Mouse (Mus musculus): ENCODE measurements around the gene Msh4.

DNA sequence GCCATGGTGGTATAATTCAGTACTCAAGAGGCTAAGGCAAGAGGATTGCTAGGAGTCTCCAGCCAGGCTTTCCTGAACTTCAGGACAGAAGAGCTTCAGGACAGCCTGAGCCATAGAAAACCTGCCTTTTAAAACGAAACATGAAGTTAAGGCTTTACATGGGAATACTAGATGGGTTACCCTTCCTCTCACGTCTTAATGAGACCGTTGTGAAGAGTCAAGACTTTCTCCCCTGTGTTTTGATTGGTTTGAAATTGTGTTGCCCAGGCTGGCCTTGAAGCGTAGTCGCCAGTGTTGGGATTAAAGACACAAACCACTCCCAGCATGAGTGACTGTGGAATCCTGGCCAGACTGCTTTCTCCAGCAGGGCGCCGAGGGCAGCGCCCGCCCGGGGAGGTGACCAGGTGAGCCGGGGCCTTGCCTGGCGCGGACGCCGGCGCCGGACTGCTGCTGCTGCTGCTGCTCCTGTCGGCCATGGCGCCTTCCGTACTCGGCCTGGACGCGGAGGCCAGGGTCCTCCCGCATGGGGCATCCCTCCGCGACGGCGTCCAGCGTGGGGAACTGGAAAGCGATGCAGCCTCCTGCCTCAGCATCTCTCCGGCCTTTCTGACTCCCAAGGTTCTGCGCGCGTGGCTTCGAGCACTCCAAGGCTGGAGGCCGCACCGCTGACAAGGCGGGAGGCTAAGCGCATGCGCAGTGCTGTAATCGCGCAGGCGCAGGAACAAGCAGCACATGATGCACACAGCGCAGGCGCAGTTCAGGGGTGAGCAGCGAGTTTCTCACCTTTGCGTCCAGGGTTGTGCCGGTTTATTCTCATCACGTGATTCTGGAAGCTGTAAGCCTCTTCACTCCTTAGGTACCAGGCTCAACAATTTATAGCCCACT is 445 bp downstream of the Msh4 start:
- TF ChIP-seq CTCF (IDR thresholded peaks at IDR 0.05; ENCODE audit: extremely low read depth, insufficient read depth, insufficient read length, insufficient replicate concordance) (no peak), POLR2A (IDR thresholded peaks at IDR 0.05; ENCODE audit: low read depth, low read length) (no peak)
